Mouse (Mus musculus): Measurements from ENCODE around the gene Mtx2.

DNA sequence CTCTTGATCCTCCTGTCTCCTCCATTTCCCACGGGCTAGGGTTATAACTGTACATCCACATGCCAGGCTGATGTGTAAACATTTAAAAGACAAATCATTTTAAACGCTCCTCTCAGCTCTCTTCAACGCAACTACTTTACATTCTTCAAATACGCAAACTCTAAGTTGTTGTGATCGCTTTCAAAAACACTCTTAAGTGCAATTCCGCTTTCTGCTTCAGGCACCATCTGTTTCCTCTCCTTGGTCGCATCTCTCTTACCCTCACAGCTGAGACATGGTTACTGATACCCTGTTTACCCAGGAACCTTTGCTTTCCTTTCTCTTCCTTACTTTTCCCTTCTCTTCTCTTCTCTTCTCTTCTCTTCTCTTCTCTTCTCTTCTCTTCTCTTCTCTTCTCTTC is 86.4 kb downstream of the Mtx2 start:
- TF ChIP-seq GATA1 (IDR thresholded peaks at IDR 0.05; ENCODE audit: low read length) (no peak), TAL1 (IDR thresholded peaks at IDR 0.05; ENCODE audit: low read length) (no peak)

Data from erythroblast, embryonic 14.5 days (primary cell).